Mouse (Mus musculus) cerebral cortex, adult 2 months (tissue): Measurements from ENCODE around the gene Msi2.

Source experiments
- WGBS: fragments of 180-500 bp; shearing (Covaris S2); methylation state at CpG from one replicate; pipeline ENCODE4 v1.1.7; 2018; 5-methylcytosine and 5-hydroxymethylcytosine counted together

The Msi2 gene

DNA sequence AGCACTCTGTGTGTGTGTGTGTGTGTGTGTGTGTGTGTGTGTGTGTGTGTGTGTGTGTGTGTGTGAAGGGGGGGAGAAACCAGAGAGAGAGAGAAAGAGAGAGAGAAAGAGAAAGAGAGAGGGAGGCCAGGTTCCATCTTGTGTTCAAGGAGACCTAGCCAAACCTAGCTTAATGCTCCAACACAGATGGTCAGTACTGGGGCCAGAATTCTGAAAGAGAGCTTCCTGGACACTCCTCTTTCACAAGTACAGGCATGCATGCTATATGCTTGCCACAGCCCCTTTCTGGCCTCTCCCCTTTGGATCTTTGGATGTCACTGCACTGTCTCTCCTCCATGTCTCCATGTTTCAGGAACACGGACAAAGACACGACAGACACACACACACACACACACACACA, 41.7 kb downstream of the Msi2 start:
- WGBS = 72% methylated on average over 2 of the region's 2 CpGs

DNA sequence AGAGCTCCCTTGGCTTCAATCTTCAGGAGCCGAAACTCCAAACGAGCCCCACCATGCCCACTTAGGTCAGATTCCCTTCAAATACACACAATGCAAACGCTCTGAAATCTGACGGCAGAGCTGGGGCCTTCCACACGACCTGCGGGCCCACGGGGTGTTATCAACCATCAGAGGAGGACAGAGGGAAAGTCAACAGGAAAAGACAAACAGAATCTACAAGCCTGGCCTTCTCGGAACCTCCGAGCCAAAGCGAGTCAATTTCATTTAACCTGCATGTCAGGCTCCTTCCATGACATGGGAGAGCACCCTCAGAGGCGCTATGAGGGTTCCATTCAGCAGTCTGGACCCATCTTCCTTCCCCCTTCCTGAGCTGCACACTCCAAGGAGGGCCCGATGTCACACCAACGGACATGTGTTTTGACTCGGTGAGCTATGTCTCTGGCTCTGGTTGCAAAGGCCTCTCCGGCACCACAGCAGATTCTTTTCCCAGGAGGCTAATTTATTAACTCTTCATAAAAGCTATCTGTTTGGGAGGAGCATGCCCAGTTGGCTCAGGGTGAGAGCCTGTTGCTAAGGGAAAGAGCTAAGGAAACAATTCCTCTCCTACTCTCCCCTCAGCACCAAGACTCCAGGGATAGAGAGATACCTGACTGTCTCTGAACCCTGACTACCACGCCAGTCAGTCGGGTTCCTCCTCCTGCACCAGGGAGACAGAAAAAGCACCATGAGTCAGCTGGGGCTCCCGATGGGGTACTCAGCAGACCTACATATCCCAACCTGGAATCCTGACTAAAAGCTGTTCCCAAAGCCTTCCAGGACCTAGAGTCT, 42.6 kb downstream of the Msi2 start:
- WGBS = 78% methylated on average over 18 of the region's 18 CpGs

DNA sequence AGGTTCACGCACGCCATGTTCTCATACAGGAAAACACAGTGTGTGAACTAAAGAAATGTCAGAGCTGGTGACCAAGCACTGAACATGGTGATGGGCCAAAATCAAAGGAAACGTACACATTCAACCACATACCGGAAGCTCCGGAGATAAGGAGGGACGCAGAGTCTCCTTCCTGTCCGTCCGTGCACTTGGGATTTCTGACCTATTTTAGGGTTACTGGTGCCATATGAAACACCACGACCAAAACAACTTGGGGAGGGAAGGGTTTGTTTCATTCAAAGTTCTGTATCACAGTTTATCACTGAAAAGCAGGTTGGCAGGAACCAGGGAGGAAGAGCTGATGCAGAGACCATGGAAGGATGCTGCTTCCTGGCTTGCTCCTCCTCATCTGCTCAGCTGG, 44.2 kb downstream of the Msi2 start:
- 82% methylated on average over 9 of the region's 9 CpGs for WGBS

DNA sequence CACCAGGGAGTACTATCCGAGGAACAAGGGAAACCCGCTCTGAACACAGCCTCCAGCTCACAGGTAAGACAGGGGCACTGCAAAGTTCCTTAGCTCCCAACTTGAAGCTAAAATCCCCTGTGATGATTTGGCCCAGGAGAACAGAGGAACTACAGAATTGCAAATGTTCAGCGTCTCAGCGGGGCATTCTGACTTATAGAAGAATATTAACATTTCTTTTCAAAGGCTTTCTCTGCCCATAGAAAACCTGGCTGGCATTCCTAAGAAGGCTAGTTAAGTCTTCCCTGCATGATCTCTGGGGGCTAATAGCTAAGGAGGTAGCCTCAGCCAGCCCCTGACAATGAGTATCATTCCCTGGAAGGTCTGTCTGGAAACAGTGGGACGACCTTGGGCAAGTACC, 47.4 kb downstream of the Msi2 start:
- WGBS = 85% methylated on average over 5 of the region's 5 CpGs

DNA sequence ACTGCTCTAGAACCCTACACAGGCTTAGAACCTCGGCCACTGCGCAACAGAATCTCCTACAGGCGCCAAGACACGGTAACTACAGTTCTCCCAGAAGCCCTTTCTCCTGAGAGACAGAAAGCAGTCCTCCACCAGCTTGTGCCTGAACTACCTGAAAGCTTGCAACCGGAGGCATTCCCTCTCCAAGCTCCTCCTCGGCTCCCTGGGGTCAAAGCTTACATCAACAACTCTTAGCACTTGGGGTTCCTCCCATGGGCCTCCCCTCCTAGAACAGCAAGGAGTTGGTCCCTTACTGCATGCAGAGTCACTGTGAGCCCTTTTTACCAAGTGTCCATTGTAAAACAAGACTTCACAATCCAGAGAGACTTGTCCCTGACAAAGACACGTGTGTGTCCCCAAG, 49.2 kb downstream of the Msi2 start:
- 89% methylated on average over 7 of the region's 7 CpGs for WGBS

DNA sequence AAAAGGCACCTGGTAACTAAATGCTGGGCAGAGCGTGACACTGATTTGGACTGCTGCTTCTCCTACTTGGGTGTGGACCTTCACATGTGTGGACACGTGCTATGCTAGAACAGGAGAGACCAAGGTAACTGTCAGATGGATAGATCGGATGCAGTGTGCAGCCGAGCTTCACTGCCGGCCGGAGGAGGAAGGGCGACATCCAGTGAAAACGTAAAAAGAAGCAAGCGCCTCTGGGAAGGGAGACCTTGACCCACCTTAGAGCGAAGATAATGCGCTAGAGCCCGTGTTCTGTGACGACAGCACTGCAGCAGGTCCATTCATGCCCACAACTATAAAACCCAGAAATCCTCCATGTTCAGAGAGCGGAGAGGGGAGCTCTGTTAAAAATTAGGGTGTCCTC, 50.0 kb downstream of the Msi2 start:
- WGBS = 96% methylated on average over 14 of the region's 14 CpGs

DNA sequence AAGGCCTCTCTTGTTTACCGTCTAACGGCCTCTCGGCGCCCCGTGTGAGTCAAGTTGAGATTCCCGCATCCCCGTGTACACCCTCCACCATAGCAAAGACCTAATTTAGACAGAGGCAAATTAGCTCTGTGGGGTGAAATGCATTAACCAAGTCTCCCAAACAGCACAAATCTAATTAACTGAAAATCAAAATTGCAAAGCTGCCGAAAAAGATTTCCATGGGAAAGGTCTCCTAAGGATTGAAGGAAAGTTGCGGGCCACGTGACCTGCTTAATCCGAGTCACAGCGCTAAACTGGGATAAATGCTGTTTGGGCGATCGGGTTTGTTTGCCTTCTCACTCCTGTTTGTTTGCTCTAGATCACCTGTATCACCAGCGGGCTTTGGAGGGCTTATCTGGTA, 52.5 kb downstream of the Msi2 start:
- 83% methylated on average over 15 of the region's 15 CpGs for WGBS

DNA sequence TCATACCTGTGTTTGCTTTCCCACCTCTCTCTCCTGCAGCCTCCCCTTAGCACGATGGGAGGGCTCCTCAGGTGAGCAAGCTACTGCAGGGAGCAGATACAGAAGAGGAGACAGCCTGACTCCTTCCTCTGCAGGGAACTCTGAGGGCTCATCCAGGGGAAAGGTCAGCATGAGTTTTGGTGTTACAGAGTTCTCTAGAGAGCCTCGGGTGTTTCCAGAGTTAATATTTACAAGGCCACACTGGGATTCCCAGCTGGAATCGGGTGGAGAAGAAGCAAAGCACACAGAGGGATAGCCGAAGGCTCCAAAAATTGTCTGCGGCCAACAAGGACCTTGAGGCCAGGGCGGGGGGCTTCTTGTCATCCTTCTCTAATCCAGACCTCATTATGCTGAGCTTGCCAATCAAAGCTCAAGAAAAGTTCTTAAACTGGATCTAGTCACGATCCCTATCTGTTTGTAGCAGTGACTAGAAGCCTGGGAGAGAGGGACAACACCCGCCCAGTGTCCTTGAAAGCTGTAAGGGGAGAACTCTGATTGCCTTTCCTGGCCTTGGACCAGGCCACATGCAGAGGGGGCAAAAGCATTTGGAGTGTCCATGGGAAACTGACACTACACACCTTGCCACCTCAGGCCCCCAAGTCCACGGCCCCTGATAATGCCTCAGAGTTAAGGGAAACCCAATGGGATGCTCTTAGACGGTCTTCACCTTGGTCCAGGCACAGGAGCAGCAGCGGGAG, 56.7 kb downstream of the Msi2 start:
- WGBS = 75% methylated on average over 11 of the region's 11 CpGs

DNA sequence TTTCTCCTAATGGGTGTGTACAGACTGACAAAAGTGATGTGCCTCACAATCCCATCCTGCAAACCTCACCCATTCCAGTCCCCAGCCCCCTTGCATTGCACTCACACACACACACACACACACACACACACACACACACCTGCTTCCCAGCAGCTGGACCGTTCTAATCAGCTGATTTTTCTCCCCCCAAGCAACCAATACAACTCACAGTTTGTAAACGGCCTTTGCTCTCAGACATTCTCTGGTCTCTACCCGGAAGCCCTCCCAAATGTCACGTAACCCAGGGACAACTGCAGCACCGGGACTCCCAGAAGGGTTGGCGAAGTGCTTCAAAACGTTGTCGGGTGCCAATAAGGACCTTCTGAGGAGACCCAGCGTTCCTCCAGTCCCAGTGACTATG, 57.9 kb downstream of the Msi2 start:
- WGBS = 72% methylated on average over 9 of the region's 9 CpGs

DNA sequence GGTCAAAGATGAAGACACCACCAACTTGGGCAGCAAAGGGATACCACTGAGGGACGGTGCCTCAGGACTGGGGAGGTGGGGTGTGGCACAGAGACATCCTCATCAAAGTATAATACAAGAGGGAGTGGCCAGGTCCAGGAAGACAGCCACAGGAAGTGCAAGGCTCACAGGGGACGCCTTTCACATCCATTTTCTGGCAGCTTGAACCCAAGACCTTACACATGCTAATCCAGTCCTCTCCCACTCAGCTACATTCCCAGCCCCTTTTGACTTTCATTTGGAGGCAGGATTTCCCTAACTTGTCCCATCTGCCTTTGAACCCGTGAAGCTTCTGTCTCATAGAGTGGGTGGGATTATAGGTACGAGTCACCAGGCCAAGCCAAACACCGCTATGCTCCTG, 59.4 kb downstream of the Msi2 start:
- 92% methylated on average over 5 of the region's 5 CpGs for WGBS

DNA sequence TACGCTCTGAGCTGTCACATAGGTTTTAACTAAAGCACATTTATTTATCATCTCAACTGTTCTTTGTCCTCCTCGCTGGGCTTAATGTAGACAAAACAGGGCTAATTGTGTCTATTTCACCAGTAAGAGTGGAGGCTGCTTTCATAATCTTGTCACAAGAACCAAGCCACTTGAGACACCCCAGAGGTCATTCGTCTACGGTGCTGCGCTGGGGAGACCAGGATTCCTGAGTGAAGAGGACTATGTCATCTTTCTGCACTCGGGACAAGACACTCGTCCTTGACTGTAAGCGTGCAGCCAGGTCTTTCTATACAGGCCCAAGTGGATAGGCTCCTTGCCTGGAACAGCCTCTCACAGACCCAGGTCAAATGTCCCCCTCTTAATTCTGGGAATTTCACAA, 62.5 kb downstream of the Msi2 start:
- whole genome bisulfite sequencing = 85% methylated on average over 8 of the region's 8 CpGs

DNA sequence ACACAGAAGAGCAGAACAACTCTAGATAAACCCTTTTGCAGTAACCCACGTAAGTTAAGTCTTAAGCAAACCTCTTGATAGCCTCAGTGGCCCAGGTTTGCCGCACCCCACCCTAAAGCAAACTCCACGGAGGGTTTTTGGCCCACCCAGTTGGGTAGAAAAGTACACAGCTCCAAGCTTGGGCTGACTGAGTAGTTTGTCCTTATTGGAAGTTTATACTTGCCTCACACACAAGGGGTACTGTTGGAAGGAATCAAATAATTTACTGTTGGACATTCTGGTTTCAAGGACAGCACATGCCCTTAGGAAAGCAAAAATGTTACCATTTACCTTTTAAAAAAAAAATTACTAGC, 63.1 kb downstream of the Msi2 start:
- WGBS = 75% methylated on average over 3 of the region's 3 CpGs

DNA sequence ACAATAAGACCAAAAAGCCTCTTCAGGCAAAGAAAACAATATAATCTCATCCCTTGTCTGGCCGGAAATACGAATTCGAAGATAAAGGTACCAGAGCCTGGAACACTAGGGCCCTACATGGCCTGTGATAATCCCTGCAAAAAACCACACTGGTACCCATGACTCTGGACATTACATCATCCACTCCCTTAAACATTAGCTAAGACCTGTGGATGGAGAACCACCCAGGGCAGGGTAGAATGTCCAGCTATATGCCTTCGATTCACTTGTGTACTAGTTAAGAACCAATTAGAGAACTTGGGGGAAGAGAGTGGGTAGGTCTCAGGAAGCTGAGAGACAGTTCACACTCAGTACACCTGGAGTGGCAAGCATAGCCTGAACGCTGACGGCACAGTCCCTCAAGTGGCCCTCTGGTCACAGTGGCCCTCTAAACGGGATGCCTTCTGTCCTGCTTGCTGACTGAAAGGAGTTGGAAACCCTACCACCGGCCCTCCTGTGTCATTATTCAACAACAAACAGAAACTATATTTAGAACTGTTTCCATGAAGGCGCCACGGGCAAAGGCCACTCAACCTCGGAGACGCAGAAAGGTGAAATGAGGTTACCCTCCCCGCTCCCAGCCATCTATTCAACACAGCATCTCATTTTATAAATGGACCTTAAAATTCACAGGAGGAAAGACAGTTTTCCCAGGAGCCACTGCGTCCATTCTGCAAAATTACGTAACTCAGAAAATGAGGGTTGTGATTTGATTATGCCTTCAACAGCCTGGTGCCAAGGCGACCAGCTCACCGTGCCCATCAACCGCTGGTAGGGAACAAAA, 63.7 kb downstream of the Msi2 start:
- 63% methylated on average over 18 of the region's 18 CpGs for WGBS

DNA sequence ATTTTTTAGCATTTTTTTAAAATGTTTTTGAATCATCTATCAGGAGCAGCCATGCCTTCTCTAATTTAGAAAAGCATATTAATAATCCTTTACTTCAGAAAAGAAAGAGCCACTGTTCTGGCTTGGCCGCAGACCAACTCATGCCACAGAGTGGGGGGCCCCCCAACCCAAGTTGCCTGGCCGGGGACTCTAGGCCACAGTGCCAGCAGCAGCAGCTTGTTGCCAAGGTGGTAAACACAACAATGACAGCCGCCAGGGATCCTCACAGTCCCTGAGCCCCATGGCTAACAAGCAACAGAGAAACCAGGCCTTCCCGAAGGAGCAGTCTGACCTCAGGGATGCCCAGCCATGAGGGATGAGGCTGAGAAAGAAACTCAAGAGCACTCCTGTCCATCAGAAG, 68.0 kb downstream of the Msi2 start:
- WGBS = 55% methylated on average over 4 of the region's 4 CpGs

DNA sequence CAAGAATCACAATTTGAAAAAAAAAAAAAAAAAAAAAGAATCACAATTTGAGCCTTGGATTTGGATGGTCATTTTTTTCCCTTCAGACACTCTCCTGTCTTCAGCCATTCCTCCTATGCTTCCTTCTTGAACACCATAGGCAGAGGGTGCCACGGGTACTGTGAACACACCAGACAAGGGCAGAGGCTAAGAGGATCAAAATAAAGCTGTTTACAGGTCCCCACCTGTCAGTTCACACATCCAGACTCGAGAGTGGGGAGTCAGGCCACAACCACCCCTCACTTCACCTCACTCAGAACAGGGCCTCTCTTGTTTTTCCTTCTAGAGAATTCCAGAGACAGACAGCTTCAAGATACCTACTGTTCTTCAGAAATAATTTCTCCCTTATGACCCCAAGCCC, 69.3 kb downstream of the Msi2 start:
- WGBS = 73% methylated on average over 2 of the region's 2 CpGs

DNA sequence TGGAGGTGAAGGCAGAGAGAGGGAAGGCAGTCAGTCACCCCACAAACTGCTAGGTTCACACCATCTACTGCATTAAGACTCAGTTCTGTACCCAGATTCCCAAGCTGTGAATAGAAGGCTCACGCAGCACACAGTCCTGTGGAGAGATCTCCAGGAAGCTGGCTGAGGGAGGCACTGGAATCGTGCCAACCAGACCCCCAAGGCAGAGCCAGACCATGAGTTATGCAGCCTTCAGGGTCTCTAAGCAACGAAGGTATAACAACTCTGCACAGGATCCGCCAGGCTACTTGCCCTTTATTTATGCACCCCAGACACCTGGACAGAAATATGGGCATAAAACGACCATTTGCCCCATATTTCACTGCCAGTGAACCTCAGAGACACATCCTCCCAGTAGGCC, 69.9 kb downstream of the Msi2 start:
- WGBS = 53% methylated on average over 5 of the region's 5 CpGs

DNA sequence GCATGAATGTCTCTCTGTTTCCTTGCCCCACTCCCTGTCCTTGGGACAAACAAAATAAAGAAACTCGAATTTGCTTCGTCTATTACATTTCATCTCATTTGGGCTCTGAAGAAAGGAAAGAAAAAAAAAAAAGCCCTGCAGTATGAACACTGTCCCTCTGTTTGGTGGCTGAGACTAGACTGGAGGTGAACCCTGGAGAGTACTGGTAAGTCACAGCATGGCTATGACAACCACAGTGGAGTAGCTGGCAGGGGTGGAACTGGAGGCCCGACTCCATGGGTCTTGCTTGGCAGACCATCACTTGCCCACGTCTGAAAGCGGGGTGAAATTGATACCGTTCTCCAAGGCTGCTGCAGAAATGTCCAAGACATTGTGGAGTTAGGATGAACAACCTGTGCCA, 71.8 kb downstream of the Msi2 start:
- 68% methylated on average over 6 of the region's 6 CpGs for WGBS

DNA sequence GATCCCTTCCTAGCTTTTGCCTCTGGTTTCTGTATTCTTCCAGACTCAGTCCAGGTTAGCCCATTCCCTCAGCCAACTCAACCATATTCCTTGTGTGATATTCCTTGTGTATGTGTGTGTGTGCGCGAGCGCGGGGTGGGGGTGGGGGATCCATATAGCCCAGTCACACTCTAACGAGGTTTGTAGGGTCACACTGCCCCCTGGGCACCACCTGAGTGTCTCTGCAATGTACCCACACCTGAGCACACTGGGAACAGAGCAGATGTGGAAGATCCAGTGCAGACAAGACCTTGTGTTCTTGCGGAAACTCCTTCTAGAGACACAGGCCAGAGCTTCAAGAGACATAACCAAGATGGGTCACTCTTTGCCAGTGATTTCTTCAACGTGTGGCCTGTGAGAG, 72.5 kb downstream of the Msi2 start:
- WGBS = 79% methylated on average over 7 of the region's 7 CpGs

DNA sequence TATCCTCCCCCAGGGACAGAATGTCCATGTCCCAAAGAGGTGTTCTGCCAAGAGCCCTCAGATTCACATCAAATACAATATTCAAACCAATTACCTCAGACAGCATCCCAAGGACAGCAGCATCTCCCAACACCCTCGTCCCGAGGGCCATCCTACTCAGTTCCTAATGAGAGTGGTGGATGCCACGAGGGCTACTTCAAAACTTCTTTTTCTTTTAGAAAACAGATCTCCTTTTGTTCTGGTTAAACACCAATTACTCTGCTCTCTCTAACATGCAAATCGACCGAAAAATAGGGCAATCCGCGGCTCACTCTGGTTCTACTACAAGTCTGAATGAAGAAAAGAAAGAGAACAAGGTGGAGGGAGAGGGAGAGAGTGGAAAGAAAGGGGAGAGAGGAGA, 73.6 kb downstream of the Msi2 start:
- 58% methylated on average over 7 of the region's 7 CpGs for WGBS

DNA sequence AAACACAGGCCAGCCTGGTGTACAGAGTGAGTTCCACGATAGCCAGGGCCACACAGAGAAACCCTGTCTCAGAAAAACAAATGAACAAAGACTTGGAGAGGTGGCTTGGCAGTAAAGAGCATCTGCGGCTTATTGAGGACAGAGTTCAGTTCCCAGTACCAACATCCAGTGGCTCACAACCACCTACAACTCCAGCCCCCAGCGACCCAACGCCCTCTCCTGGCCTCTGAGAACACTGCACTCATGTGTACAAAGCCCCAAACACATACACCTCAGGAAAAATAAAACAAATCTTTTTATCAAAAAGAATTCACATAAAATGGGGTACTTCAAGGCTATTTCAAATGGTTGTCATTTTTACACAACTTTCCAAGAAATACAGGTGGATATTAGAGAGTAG, 78.5 kb downstream of the Msi2 start:
- 75% methylated on average over 4 of the region's 4 CpGs for WGBS

DNA sequence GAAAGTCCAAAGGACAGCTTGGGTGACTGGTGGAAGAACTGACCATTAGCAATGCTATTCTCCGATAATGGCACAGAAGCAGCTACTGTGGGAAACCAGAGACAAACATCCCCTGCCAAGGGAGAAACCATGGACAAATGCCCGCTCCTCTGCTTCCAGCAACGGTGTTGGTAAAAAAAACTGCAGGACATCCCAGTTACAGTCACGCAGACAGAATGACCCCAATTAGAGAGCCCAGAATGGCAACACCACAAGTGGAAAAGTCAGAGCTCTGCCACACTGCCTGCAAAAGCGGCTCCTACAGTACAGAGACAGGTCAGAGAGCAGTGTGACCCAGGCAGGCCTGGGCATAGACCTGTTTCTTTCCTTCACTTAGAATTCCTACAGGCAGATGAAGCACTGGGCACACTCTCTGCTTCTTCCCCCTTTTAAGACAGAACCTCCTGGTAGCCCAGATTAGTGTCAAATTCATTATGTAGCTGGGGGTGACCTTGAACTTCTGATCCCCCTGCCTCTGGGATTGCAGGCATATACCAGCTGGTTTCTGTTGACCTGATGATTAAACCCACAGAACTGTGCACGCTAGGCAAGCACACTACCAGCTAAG, 79.3 kb downstream of the Msi2 start:
- WGBS = 83% methylated on average over 6 of the region's 6 CpGs

DNA sequence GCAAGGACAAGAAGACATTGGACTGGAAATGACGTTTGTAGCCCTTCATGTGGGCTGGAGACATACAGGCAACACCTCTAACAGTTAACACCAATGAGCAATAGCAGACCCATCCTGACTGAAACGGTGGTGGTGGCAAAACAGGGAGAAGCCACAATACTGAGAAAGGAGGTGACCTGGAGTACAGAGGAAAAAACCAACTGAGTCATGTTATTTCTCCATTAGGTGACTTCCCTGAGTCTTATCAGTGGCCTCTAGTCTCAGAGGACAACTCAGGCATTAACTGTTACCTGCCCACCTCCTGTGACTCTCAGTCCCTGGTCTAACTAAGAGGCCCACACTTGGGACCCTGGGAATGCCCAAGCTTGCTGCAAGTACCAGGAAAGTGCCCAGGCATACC, 80.1 kb downstream of the Msi2 start:
- WGBS = 71% methylated on average over 2 of the region's 2 CpGs
